Mouse (Mus musculus) left cerebral cortex, adult 11 months (tissue): ENCODE data around the gene Chd1.
"Not testable (repeated sequence)": the region's sequence is repeated elsewhere in the genome, so short reads cannot be mapped to it uniquely, and the experiment has no call there.

Source experiments
- DNase-seq: peaks from one replicate; pipeline ENCODE4 v3.0.0; 2022; ENCODE audit warnings: low spot score

Gene Chd1

DNA sequence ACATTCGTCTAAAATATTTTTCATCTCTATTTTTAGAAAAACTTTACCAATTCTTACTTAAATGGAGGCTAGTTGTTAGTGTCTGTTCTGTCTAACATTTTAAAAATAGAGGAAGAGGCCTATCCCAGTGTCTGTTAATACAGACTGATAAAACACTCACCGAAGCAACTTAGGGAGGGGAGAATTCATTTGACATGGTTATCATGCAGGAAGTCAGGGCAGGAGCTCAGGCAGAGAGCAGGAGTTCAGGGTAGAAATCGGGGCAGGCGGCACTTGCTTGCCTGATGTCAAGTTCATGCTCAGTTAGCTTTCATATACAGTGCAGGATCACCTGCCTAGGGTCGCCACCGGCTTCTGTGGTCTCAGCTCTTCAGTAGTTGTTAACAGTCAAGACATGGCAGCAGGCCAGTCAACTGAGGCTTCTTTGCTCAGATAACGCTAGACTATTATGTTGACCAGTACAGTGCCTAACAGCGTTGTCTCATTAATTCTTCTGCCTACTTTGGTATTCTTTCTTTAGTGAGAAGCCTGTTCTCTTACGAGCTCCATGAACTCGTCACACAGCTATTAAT, 32.7 kb downstream of the Chd1 start:
- no peak for DNase-seq

DNA sequence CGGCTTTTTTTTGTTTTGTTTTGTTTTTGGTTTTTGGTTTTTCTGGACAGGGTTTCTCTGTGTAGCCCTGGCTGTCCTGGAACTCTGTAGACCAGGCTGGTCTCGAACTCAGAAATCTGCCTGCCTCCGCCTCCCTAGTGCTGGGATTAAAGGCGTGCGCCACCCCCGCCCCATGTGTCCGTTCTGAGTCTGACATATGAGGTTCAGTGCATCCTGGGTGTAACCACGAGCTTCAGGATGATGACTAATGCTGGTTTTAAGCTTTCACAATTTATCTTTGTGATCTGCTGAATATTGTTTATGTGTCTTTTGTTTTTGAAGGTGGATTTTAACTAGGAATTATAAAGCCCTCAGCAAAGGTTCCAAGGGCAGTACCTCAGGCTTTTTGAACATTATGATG, 37.1 kb downstream of the Chd1 start:
- no peak for DNase-seq

DNA sequence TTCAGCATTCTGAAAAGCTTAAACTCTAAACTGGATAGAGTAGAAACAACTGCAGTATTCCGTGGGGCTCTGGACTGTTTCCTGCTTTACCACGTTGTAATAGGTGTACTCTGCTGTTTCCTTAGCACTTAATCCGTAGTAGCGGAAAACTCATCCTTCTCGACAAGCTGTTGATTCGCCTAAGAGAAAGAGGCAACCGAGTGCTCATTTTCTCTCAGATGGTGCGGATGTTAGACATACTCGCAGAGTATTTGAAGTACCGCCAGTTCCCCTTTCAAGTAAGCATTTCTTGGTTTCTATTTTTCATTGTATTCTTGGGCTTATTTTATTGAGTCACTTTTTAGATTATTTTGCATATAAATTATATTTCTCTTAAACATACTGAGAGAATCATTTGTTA, 38.2 kb downstream of the Chd1 start:
- no peak for DNase-seq

DNA sequence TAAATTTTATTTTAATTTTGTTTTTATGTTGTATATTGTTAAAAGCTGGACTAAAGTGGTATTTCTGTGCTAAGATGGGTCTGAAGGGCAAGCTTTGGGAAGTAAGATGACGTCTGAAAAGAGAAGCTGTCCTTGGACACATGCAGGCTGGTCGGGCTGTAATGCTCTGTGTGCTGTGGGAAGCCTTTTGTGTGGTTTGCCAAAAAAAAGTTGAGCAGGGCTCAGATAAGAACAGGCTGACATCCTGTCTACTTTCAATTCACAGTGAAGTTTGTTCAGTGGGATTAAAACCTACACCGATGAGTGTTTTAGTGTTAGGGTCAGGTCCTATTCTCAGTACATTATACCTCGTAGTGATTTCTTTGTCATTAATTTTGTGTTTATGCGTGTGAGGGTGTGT, 38.6 kb downstream of the Chd1 start:
- DNase-seq, result no peak

DNA sequence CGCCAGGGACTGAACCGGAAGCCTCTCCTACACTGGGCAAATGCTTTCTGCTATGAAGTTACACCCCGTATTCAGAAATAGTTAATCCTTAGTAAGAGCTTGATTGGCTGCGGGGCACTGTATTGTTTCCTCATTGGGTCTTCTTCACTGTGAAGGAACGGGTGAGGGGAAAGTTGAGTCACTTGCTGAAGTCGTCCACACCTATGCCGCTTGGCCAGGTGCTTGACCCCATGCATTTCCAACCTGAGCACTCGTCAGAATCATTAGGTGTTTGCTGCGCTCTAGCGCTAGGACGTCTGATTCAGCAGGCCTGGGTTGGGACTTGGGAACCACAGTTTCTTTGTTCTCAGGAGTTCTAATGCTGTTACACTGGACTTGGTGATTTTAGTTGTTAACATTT, 41.9 kb downstream of the Chd1 start:
- no peak for DNase-seq

- DNase-seq, result no peak
Observed at GRCm38 (mm10) chr17:15748022-15748421, 43.3 kb downstream of the Chd1 start.

- not testable (repeated sequence) for DNase-seq
Observed at GRCm38 (mm10) chr17:15751264-15751663, 46.5 kb downstream of the Chd1 start.

GRCm38 (mm10) chr17:15761191-15761590, 56.4 kb downstream of the Chd1 start:
- DNase-seq, result no peak

DNA sequence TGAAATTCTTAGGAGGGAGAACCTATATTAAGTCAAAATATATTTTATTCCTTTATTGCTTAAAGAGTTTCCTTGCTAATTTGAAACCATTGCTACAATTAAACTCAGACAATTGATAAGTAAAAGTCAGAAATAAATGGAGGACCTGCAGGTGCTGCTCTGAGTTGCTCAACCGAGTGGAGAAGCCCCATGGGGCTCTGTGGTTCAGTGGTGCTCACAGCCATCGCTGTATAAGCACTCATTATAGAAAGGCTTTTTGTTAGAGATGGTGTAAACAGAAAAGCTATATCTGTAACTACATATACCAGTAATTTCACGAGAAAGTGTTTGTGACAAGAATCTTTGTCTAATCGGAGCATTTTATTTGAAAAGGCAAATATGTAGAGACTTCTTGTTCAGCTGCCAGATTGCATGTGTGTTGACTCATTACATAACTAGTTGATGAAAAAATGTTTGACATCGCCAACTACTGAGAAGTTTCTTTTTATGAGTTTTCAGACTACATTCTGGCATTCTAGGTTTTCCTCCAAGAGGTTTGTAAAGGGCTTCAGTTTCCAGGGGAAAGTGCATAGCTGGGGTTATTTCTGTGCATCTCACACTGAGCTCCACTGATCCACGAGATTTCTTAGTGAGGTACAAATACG, 64.4 kb downstream of the Chd1 start:
- DNase-seq, result no peak

- no peak for DNase-seq
Observed at GRCm38 (mm10) chr17:15773956-15774355, 69.2 kb downstream of the Chd1 start.

- no peak for DNase-seq
Observed at GRCm38 (mm10) chr17:15774565-15775215, 69.9 kb downstream of the Chd1 start.

- DNase-seq, result no peak
Observed at GRCm38 (mm10) chr17:15776349-15776748, 71.6 kb downstream of the Chd1 start.

GRCm38 (mm10) chr17:15777979-15778378, 73.2 kb downstream of the Chd1 start:
- no peak for DNase-seq

DNA sequence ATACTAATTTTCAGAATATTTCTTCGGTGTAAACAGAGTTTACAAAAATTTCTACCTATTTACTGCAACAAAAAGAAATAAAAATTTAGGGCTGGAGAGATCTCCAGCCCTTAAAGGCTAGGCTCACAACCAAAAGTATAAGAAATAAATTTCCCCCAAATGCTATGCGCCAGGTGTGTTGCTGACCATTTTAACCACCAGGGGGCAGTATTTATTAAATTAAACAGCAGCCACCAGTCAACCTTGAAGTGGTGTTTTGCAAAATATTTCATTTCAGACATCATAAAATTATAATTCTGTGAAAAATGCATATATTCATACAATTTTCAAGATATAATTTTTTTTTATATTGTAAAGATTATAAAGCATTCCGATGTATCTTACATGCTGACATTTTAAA, 82.3 kb downstream of the Chd1 start:
- DNase-seq, result no peak

GRCm38 (mm10) chr17:15790716-15791115, 85.9 kb downstream of the Chd1 start:
- no peak for DNase-seq

DNA sequence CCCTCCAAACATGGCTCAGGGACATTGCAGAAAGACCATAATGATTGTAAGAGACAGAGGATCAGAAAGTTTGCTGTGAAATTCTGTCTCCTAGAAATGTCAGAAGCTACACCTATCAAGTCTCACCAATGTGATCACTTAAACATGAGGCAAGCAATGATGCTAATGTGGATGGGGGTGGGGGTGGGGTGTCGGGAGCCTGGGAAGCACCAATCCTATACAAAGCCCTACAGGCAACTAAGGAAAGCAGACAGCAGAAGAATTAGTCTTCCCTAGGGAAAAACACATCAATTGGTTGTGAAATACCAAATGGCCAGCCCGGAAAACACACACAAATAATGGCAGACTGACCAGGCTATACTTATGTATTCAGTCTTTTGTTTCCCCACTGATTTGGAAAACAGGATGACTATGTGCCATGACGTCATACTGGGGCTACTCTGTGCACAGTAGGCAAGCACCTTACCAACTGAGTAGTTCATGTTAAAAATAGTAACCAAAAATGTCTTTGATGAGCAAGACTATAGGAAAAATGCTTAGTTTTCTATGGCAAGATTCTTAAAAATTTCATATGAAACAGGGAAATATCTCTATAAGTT, 94.5 kb downstream of the Chd1 start:
- DNase-seq, result no peak

- no peak for DNase-seq
Observed at GRCm38 (mm10) chr17:15804008-15804812, 99.4 kb downstream of the Chd1 start.

GRCm38 (mm10) chr17:15807295-15807984, 102.7 kb downstream of the Chd1 start:
- DNase-seq, result no peak

DNA sequence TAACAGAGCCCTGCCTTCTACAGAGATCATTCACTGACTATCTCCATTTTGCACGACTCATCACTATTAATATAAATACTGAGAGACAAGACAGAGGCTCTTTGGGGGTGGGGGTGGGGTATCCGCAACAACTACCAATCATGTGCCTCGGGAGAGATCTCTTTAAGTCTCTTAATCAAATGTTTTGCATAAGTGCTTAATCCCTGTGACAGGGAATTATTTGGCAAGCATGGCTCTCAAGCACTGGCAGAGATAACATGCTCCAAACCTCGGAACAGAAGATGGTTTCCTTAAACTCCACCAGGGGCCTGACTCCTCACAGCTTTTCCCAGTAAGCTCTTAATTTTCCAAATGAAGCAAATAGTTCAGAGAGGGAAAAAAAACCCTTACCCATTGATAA, 103.2 kb downstream of the Chd1 start:
- no peak for DNase-seq

DNA sequence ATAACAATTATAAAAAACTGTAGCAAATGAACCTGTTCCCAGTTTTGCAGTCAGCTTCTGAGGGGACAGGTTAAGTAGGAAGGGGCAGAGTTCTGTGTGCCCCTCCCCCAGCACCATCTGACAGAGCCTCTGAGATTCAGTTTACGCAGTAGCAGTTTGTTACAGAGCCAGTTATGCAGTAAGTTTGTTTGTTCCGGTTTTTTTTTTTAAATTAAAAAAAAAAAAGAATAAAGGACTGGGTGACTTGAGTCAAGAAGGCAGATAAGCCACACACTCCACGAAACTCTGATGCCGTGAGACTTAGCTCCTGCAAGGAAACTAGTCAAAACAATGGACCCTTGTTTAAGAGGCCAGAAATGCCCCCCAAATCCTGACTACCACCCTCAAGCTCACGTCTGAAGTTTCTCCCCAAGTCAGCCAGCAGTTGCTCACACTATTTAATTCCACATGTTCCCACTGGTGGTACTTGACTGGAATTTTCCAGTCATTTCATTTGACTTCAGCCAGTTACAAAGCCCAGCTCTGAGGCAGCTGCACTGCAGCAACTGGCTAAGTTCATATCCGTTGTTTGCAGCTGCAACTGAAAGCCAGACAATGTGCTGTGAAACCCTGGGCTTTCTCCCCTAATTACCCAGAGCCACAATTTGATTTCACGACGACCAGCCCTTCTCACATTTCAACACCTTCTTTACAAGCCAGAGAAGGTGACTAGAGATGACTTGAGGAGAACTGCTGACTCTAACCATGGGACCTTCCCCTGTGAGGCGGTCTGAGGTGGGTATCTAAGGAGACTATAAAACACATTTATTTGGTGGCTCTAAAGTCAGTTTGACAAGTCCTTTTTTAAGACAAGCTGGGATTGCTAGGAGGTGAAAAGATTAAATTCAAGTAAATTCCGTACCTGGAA, 104.0 kb downstream of the Chd1 start:
- DNase-seq, result no peak

DNA sequence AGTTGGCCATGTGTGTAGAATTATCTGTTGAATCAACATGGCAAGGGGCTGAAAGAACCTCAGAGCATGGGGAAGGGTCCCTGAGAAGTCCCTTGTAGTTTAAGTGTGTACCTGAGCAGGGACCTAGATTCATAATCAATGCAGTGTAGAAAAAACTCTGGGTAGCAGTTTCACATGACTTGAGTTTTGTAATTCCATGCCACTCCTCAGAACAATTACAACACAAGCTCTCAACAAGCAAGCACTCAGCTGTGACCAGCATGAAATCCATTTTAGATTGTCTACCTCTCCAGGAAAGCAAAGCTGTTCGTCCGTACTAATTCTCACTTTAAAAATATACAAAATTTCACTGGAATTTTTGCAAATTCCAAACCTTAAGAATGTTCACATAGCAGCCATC, 105.2 kb downstream of the Chd1 start:
- DNase-seq, result no peak
